In the genomic region with DNA sequence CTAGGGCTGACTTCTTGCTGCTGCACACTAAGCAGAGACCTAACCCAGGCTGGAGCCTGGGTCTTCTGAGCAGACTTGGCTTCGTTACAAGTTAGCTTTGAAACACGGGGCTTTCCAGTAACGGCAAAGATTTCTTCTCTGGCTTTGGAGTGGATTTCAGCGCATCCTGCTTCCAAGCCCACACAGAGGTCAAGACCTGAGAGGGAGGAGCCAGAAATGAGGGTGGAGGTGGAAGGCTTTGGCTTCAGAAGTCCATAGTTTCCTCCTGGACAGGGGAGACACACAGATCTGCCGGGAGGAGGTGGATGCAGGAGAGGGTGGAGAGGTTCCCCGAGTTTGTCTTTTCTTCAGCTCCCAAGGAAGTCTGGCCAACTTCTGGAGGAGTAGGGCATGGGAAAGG, we compare ENCODE assay signal across 8 mouse cellular contexts. TPM values are rescaled to one million over a fixed set of nuclear protein-coding genes. Genes with fewer than 3 reads are reported as not detected.
DNase-seq lines count a peak whose midpoint lies in the region; ATAC-seq and TF ChIP-seq lines count a peak whose summit lies in the region.
"Had no signal": no experiment of that assay in that cellular context is flagged by ENCODE, and none has a peak within 500 bp of the region (broad histone marks: within the 10 kb centered on the region; RNA-seq: fewer than 3 reads in every experiment).

No protein-coding gene starts in this region.

- H3K9me3 ChIP-seq in lung, embryonic 14.5 days (ENCODE audit: low read depth, low read length): no peaks in the 10 kb centered on the region
- H3K9me3 ChIP-seq in forebrain, embryonic 10.5 days: 0 out of 2 replicates have a peak, but pooled peaks cover 3% of the 10 kb centered on the region

- H3K4me2 ChIP-seq in lung, embryonic 14.5 days: no peak overlapping the region
- H3K4me2 ChIP-seq: forebrain, embryonic 12.5 days had no signal

- peaks cover 19% of the 10 kb centered on the region for H3K4me1 ChIP-seq in lung, embryonic 14.5 days (ENCODE audit: insufficient read depth)
- H3K4me1 ChIP-seq in forebrain, embryonic 10.5 days: peaks cover 15% of the 10 kb centered on the region

- H3K9ac ChIP-seq in lung, embryonic 14.5 days: 0 out of 2 replicates have a peak overlapping the region, but pooled peaks have one; percentile 6
- H3K9ac ChIP-seq: forebrain, embryonic 12.5 days had no signal

- H3K36me3 ChIP-seq in lung, embryonic 14.5 days (ENCODE audit: insufficient read depth): no peaks in the 10 kb centered on the region
- H3K36me3 ChIP-seq in forebrain, embryonic 10.5 days (replicated peaks): no peaks in the 10 kb centered on the region
- H3K36me3 ChIP-seq: forebrain, embryonic 12.5 days had no signal

- 33% methylated on average over 6 of the region's 6 CpGs for WGBS in lung, embryonic 14.5 days
- 83% methylated on average over 6 of the region's 6 CpGs for WGBS in forebrain, embryonic 10.5 days

- no peak for TF ChIP-seq CTCF in lung, embryonic 14.5 days (IDR thresholded peaks at IDR 0.05; ENCODE audit: low read depth)

- peak overlapping the region; percentile 58; the same call in 1 of the 2 replicates for H3K27ac ChIP-seq in lung, embryonic 14.5 days (ENCODE audit: low read depth)
- no peak overlapping the region for H3K27ac ChIP-seq in forebrain, embryonic 10.5 days
- H3K27ac ChIP-seq: forebrain, embryonic 12.5 days had no signal

- H3K4me3 ChIP-seq in lung, embryonic 14.5 days (ENCODE audit: low read depth, low read length): no peak overlapping the region
- no peak overlapping the region for H3K4me3 ChIP-seq in forebrain, embryonic 10.5 days
- H3K4me3 ChIP-seq: forebrain, embryonic 12.5 days had no signal

- DNase-seq in lung, embryonic 14.5 days: peak; percentile 72
- DNase-seq in lung, adult 18-20 months: no peak
- peak; percentile 68 for DNase-seq in heart, adult 8-10 months (ENCODE audit: low spot score)
- DNase-seq in heart, postnatal 25 days (ENCODE audit: low spot score): peak; percentile 46
- DNase-seq in ovary, postnatal 36 days (ENCODE audit: low spot score): peak; percentile 34
- no peak for DNase-seq in forebrain, embryonic 10.5 days (ENCODE audit: extremely low spot score, low spot score)
- DNase-seq in gastrocnemius, adult 18-20 months (ENCODE audit: low spot score): no peak

- no peak for ATAC-seq in lung, embryonic 14.5 days (ENCODE audit: insufficient read depth)

- intact Hi-C loops in heart, postnatal 25 days (cut with DNase I): no loop called here

- H3K27me3 ChIP-seq in lung, embryonic 14.5 days (ENCODE audit: insufficient read depth, low read length): no peaks in the 10 kb centered on the region
- H3K27me3 ChIP-seq in forebrain, embryonic 10.5 days (ENCODE audit: poor library complexity, severe bottlenecking): peaks cover 18% of the 10 kb centered on the region; the same call in 1 of the 2 replicates
- H3K27me3 ChIP-seq: forebrain, embryonic 12.5 days had no signal

RNA-seq across cellular contexts. Expression of gene Plekhg3, which starts 58.8 kb away (rescaled TPM):
- 9.0 and 9.7 TPM in 2 replicates for polyA plus RNA-seq in lung, embryonic 14.5 days (2014; fragmentation: Nextera tagmentation; extraction: Ambion mirVana)
- 10 to 100 TPM; 11.4 to 14.3 (median 13.2) TPM for total RNA-seq in heart, adult 8-10 months (2022)
- 10 to 100 TPM; 13.5 to 16.6 TPM for total RNA-seq in heart, postnatal 25 days (2021)
- 1.5 and 2.4 TPM in 2 replicates for polyA plus RNA-seq in forebrain, embryonic 10.5 days (2016; fragmentation: Nextera tagmentation; extraction: Ambion mirVana)
- 1 to 10 TPM; 5.2 to 5.3 TPM for total RNA-seq in gastrocnemius, adult 18-20 months (2021)

Comparison
In these comparisons a context has a peak if more than half of its experiments do, and no peak if none do; other contexts are left out.
1. DNase-seq: peak in lung, embryonic 14.5 days (single experiment), heart, adult 8-10 months (single experiment), heart, postnatal 25 days (single experiment) and ovary, postnatal 36 days (single experiment); none in lung, adult 18-20 months (0 of 2), forebrain, embryonic 10.5 days (single experiment) and gastrocnemius, adult 18-20 months (single experiment).